Mouse (Mus musculus): ENCODE data around the gene Rbpj. TPM values are rescaled to one million over a fixed set of nuclear protein-coding genes. Genes with fewer than 3 reads are reported as not detected.

Rbpj gene
- polyA plus RNA-seq, 1 experiment, result not detected

- no peak overlapping the region for H3K27ac ChIP-seq (ENCODE audit: insufficient read depth, low read depth, low read length)
- WGBS, result 47% methylated on average over 1 of the region's 1 CpGs
- H3K4me3 ChIP-seq (ENCODE audit: insufficient read depth, low read depth, low read length), result no peak overlapping the region
- H3K4me1 ChIP-seq (ENCODE audit: control insufficient read depth, insufficient read depth, low read length), result peaks cover 4% of the 10 kb centered on the region; the same call in 1 of the 2 replicates
- TF ChIP-seq POLR2A (IDR thresholded peaks at IDR 0.05; ENCODE audit: insufficient read depth, low read depth, low read length), result no peak
- TF ChIP-seq CTCF (IDR thresholded peaks at IDR 0.05; ENCODE audit: insufficient read depth, low read depth, low read length), result no peak
Measured at GRCm38 (mm10) chr5:53526070-53526430, 60.1 kb downstream of the Rbpj start.

GRCm38 (mm10) chr5:53529846-53530245 is 63.9 kb downstream of the Rbpj start:
- Histone ChIP-seq H3K27ac (ENCODE audit: insufficient read depth, low read depth, low read length) (no peak overlapping the region), H3K4me1 (ENCODE audit: control insufficient read depth, insufficient read depth, low read length) (peaks cover 4% of the 10 kb centered on the region; the same call in 1 of the 2 replicates), H3K4me3 (ENCODE audit: insufficient read depth, low read depth, low read length) (no peak overlapping the region)
- TF ChIP-seq POLR2A (IDR thresholded peaks at IDR 0.05; ENCODE audit: insufficient read depth, low read depth, low read length) (no peak), CTCF (IDR thresholded peaks at IDR 0.05; ENCODE audit: insufficient read depth, low read depth, low read length) (no peak)
- WGBS, result 100% methylated on average over 1 of the region's 1 CpGs

DNA sequence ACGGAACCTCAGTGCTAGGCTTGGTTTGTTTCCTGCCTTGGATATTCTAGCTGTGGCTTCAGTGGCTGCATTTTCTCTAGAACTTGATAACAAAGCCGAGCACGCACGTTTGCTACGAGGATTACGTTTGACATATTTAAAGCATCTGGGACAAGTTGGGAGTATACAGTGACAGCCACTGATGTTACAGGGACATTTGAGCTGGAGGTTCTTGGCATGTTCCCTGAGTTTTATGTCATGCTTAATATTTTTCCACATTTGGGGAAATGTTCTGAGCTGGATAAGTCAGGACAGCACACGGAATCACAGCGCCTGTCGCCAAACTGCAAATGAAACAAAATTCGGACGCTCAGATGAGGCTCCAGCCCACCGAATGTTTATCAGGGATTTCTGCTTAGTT is 69.1 kb downstream of the Rbpj start:
- H3K4me1 ChIP-seq (ENCODE audit: control insufficient read depth, insufficient read depth, low read length), result no peaks in the 10 kb centered on the region
- WGBS, result 93% methylated on average over 12 of the region's 12 CpGs
- H3K4me3 ChIP-seq (ENCODE audit: insufficient read depth, low read depth, low read length), result no peak overlapping the region
- no peak for TF ChIP-seq CTCF (IDR thresholded peaks at IDR 0.05; ENCODE audit: insufficient read depth, low read depth, low read length)
- no peak for TF ChIP-seq POLR2A (IDR thresholded peaks at IDR 0.05; ENCODE audit: insufficient read depth, low read depth, low read length)
- no peak overlapping the region for H3K27ac ChIP-seq (ENCODE audit: insufficient read depth, low read depth, low read length)

DNA sequence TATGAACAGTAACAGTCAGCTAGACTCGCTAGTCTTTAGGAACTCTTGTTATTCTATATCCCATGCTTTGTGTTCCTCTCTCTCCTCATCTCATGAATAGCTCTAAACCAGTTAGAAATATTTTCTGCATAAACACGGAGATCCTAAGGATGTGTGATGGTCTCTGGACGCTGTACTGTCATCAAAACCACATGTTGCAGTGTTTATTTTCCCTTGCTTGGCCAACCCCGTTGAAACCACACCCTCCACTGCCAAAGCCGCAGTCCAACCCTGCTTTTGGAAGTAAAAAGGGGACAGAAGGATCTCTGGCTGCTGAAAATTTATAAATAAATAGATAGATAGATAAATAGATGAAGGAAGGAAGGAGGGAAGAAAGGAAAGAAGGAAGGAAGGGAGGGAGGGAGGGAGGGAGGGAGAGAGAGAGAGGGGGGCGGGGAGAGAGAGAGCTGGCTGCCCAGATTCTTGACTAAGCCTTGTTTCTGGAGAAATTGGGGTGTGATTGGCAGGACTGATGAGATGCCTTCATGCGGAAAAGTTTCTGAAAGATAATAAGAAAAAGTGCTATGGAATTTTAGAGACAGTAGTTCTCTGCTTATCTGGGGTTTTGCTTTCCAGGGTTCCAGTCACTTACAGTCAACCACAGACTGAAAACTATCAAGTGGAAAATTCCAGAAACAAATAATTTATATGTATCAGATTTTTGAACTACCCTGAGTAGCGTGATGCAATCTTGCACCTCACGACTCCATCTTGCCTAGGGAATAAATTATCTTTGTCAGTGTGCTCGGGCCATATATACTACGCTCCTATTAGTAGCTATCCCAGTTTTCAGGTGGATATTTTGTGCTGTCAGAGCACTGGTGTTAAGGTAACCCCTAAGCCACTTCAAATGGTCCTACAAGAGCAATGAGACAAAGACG is 70.9 kb downstream of the Rbpj start:
- Histone ChIP-seq H3K4me1 (ENCODE audit: control insufficient read depth, insufficient read depth, low read length) (no peaks in the 10 kb centered on the region), H3K4me3 (ENCODE audit: insufficient read depth, low read depth, low read length) (no peak overlapping the region), H3K27ac (ENCODE audit: insufficient read depth, low read depth, low read length) (no peak overlapping the region)
- TF ChIP-seq POLR2A (IDR thresholded peaks at IDR 0.05; ENCODE audit: insufficient read depth, low read depth, low read length), result no peak
- no peak for TF ChIP-seq CTCF (IDR thresholded peaks at IDR 0.05; ENCODE audit: insufficient read depth, low read depth, low read length)
- 83% methylated on average over 12 of the region's 12 CpGs for WGBS

DNA sequence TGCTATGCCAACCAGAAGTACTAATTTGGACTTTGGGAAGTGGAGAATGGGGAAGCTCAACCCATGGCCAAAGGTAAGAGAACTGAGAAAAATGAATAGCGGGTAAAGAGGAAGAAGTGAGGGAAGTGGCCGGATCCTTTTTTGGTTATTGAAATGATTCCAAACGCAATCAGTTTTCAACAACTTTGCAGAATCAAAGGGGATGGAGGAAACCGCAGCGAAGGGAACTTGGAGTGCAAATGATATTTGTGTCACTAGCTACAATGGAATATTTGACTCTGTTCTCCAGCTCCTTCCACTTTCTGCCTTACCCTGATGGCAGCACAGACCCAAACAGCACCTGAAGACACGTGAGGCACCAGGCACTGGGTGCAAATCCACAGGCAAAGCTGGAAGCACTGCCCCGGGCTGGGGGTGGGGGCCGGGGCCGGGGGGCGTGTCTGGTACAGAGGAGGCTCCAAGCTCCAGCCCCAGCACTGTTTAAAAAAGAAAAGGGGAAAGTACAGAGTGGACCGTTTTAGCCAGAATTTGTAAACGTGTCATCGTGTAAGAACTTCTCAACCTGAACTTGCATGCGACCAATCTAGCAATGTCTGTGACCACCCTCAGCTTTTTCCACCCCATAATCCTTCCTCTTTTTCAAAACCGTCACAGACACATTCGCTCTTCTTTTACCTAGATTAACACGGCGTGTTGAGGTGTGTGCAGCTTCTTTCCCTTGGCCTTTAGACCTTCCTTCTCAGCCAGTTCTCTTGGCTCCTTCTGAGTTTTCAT is 74.1 kb downstream of the Rbpj start:
- no peak for TF ChIP-seq CTCF (IDR thresholded peaks at IDR 0.05; ENCODE audit: insufficient read depth, low read depth, low read length)
- TF ChIP-seq POLR2A (IDR thresholded peaks at IDR 0.05; ENCODE audit: insufficient read depth, low read depth, low read length), result no peak
- Histone ChIP-seq H3K27ac (ENCODE audit: insufficient read depth, low read depth, low read length) (no peak overlapping the region), H3K4me3 (ENCODE audit: insufficient read depth, low read depth, low read length) (no peak overlapping the region), H3K4me1 (ENCODE audit: control insufficient read depth, insufficient read depth, low read length) (no peaks in the 10 kb centered on the region)
- WGBS, result 86% methylated on average over 18 of the region's 18 CpGs

DNA sequence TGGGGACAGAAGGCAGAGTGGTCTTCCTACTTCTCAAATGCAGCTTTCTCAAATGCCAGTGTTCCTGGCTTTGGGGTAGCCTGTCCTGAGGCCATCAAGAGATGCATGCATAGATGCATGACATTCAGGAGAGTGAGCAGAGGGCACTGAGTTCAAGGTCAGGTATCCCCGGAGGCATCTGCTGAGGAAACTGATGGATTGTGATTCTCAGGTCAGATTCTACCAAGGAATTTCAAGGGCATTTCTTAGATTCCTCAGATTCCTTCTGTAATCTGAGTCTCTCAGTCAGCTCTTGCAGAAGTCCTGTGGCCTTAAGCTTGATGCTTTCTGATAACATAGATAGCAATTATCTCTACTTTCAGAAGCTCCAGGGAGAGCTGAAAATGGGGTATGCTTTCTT is 76.1 kb downstream of the Rbpj start:
- 73% methylated on average over 1 of the region's 1 CpGs for WGBS
- no peak overlapping the region for H3K27ac ChIP-seq (ENCODE audit: insufficient read depth, low read depth, low read length)
- TF ChIP-seq CTCF (IDR thresholded peaks at IDR 0.05; ENCODE audit: insufficient read depth, low read depth, low read length), result no peak
- TF ChIP-seq POLR2A (IDR thresholded peaks at IDR 0.05; ENCODE audit: insufficient read depth, low read depth, low read length), result no peak
- H3K4me1 ChIP-seq (ENCODE audit: control insufficient read depth, insufficient read depth, low read length), result no peaks in the 10 kb centered on the region
- no peak overlapping the region for H3K4me3 ChIP-seq (ENCODE audit: insufficient read depth, low read depth, low read length)

DNA sequence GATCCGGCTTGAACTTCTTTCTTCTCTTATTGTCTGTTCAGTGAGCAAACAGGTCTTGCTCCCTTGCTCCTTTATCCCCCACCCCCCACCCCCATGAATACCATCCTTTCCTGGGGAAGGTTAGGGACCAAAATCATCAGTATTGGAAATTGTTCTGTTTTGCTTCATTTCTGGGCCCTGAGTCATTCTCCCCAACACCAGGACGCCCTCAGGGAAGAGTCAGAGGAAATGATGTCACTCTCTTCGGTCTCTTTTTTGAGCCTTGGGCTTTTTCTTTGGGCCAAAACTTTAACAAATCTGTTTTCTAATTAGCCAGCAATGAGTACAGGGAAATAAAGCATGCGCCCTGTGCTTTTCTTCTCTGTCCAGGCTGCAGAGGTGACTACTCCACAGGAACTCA is 77.4 kb downstream of the Rbpj start:
- no peaks in the 10 kb centered on the region for H3K4me1 ChIP-seq (ENCODE audit: control insufficient read depth, insufficient read depth, low read length)
- H3K4me3 ChIP-seq (ENCODE audit: insufficient read depth, low read depth, low read length), result no peak overlapping the region
- H3K27ac ChIP-seq (ENCODE audit: insufficient read depth, low read depth, low read length), result no peak overlapping the region
- 67% methylated on average over 4 of the region's 4 CpGs for WGBS
- TF ChIP-seq CTCF (IDR thresholded peaks at IDR 0.05; ENCODE audit: insufficient read depth, low read depth, low read length) (no peak), POLR2A (IDR thresholded peaks at IDR 0.05; ENCODE audit: insufficient read depth, low read depth, low read length) (no peak)

DNA sequence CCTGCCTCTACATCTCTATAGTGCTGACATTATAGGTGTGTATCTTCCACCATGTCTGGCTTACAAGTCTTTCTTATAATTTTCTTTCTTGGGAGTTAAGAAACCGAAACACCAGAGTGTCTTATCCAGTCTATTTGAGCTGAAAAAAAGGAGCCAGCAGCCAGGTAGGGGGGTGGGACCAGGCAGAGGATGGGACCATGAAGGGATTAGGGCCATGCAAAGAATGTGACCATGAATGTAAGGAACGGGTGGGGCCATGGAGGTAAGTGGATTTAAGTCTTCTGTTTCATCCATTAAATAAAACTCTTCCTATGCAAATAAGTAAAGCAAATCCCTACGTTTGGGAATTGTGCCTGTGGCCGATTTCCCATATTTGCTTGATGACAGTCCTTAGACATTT is 78.0 kb downstream of the Rbpj start:
- no peak overlapping the region for H3K4me3 ChIP-seq (ENCODE audit: insufficient read depth, low read depth, low read length)
- TF ChIP-seq POLR2A (IDR thresholded peaks at IDR 0.05; ENCODE audit: insufficient read depth, low read depth, low read length) (no peak), CTCF (IDR thresholded peaks at IDR 0.05; ENCODE audit: insufficient read depth, low read depth, low read length) (no peak)
- no peak overlapping the region for H3K27ac ChIP-seq (ENCODE audit: insufficient read depth, low read depth, low read length)
- H3K4me1 ChIP-seq (ENCODE audit: control insufficient read depth, insufficient read depth, low read length), result no peaks in the 10 kb centered on the region
- 91% methylated on average over 4 of the region's 4 CpGs for WGBS

DNA sequence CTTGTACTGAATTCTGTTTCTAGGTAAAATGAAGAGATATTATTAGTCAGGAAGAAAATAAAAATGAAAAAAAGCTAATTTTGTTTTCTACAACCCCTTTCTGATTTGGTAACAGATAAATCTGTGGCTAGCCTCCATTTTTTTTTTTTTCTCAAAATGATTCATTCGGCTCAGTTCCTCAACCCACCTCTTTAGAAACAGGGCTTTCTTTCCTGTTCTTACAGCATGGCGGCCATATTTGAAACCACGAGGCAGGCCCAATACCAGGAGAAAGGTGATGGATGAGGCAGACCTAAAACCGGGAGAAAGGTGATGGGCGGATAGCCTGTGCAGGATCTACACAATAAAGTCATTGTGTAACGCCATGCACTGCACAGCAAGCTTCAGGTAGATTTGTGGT is 80.5 kb downstream of the Rbpj start:
- no peak overlapping the region for H3K4me3 ChIP-seq (ENCODE audit: insufficient read depth, low read depth, low read length)
- WGBS, result 89% methylated on average over 6 of the region's 6 CpGs
- no peak for TF ChIP-seq POLR2A (IDR thresholded peaks at IDR 0.05; ENCODE audit: insufficient read depth, low read depth, low read length)
- no peak for TF ChIP-seq CTCF (IDR thresholded peaks at IDR 0.05; ENCODE audit: insufficient read depth, low read depth, low read length)
- H3K4me1 ChIP-seq (ENCODE audit: control insufficient read depth, insufficient read depth, low read length), result no peaks in the 10 kb centered on the region
- no peak overlapping the region for H3K27ac ChIP-seq (ENCODE audit: insufficient read depth, low read depth, low read length)

Measured in olfactory bulb, adult 2 months (tissue).